Mouse (Mus musculus) C2C12 (cell line): ENCODE measurements at regions not wholly inside any gene's neighbourhood (a gene's known extent, or its start where the extent isn't known, plus 50 kb on each side); places are given as distances from the start of the nearest gene placed in this dataset.

Source experiments
- CTCF ChIP-seq: IDR thresholded peaks from one replicate; pipeline ENCODE4 v1.5.1; 2011; ENCODE audit not compliant: control insufficient read depth, insufficient read depth, insufficient read length
- MYOG ChIP-seq: IDR thresholded peaks from one replicate; pipeline ENCODE4 v1.6.1; 2011; ENCODE audit not compliant: control insufficient read depth, insufficient read length; ENCODE audit errors: extremely low read depth

- TF ChIP-seq CTCF (no peak), MYOG (no peak)
Measured at GRCm38 (mm10) chr15:37133916-37134315, 126.3 kb upstream of the Zfp706 start.
